Mouse (Mus musculus) kidney, postnatal 4 days (tissue): ENCODE results near the gene Nif3l1.

ENCODE experiments used
- DNase-seq, 2 experiments: peaks; one replicate each; pipeline ENCODE4 v3.0.0; 2021; ENCODE audit warnings: mixed read lengths in 2 of 2

The Nif3l1 gene

GRCm38 (mm10) chr1:58458867-58459266 lies 13.9 kb downstream of the Nif3l1 start:
- DNase-seq: peak; percentile 29 to 47

GRCm38 (mm10) chr1:58460566-58460965 lies 15.6 kb downstream of the Nif3l1 start:
- no peak for DNase-seq

GRCm38 (mm10) chr1:58463935-58464334 lies 19.0 kb downstream of the Nif3l1 start:
- DNase-seq: peak in 1 of 2 experiments; percentile 36

GRCm38 (mm10) chr1:58465042-58465441 lies 20.1 kb downstream of the Nif3l1 start:
- no peak for DNase-seq

DNA sequence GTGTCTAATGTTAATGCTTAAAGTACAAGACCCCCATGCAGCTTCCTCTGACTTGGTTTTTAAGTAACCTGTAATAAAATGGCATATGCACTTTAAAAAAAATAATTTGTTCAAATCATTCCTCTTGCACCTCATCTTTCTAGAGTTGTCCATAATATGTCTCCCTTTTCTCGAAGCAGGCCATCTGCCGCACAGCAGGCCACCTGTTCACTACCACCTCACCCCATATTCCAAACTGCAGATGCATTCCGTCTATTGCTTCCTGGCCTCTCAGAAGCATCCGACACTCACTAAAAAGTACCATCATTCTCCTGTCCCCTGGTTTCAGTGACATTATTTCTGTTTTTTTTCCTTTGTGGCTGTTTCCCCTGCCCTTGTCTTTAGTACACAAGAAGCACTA lies 20.6 kb downstream of the Nif3l1 start:
- no peak for DNase-seq

GRCm38 (mm10) chr1:58475662-58476061 lies 30.7 kb downstream of the Nif3l1 start:
- DNase-seq: no peak

GRCm38 (mm10) chr1:58482647-58483046 lies 37.7 kb downstream of the Nif3l1 start:
- DNase-seq: no peak

- no peak for DNase-seq
Observed at GRCm38 (mm10) chr1:58495603-58496002, 50.7 kb downstream of the Nif3l1 start.

DNA sequence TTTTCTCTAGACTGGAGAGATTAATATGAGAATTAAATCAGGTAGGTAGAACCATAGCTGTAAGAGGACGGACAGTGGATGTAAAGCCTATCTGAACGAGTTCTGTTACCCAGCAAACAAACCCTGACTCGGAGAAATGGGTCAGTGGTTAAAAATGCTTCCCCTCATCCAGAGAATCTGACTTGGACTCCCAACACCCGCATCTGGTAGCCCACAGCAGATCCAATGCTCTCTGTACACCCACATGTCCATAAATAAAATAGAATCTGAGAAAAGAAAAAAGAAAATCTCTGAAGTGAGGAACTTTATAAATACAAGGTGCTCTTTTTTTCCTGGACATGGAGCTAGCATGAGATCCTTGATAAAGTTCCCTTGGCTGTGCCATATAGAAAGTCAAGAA lies 52.7 kb downstream of the Nif3l1 start:
- no peak for DNase-seq

DNA sequence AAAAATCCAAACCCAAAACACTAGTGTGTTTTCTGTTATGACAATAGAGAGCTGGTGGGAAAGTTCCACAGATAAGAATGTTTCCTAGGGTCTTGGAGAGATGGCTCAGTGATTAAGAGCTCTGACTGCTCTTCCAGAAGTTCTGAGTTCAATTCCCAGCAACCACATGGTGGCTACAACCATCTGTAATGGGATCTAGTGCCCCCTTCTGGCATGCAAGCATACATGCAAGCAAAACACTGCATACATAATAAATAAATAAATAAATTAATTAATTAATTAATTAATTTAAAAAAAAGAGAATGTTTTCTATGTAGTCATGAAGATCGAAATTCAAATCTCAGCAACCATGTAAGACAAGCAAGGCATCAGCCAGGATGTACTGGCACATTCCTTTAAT lies 53.8 kb downstream of the Nif3l1 start:
- DNase-seq: no peak

GRCm38 (mm10) chr1:58503134-58503533 lies 58.2 kb downstream of the Nif3l1 start:
- DNase-seq: no peak

GRCm38 (mm10) chr1:58503793-58504370 lies 58.9 kb downstream of the Nif3l1 start:
- DNase-seq: no peak

- DNase-seq: peak; percentile 91 to 95
Observed at GRCm38 (mm10) chr1:58504577-58505254, 59.8 kb downstream of the Nif3l1 start, which contains the start of gene Orc2. Gene Orc2, minus strand, starts transcription at chr1:58505109.

- peak; percentile 5 to 9 for DNase-seq
Observed at GRCm38 (mm10) chr1:58507249-58507648, 62.3 kb downstream of the Nif3l1 start.
